Mouse (Mus musculus): ENCODE data around the gene Mllt6. TPM values are rescaled to one million over a fixed set of nuclear protein-coding genes. Genes with fewer than 3 reads are reported as not detected.

The Mllt6 gene
- polyA plus RNA-seq (2012; ENCODE audit: low replicate concordance), result 210 and 328 TPM in 2 replicates

GRCm38 (mm10) chr11:97662893-97663527 lies at the start of gene Mllt6:
TSS of gene Mllt6 (plus strand) at chr11:97663414.

GRCm38 (mm10) chr11:97629576-97629975 lies 33.6 kb upstream of the Mllt6 start, which contains the start of gene Epop:
TSS of gene Epop (minus strand) at chr11:97629702.

GRCm38 (mm10) chr11:97685613-97686321 lies 22.6 kb downstream of the Mllt6 start, which contains the start of gene Cisd3:
TSS of gene Cisd3 (plus strand) at chr11:97685826.

GRCm38 (mm10) chr11:97700003-97700745 lies 37.0 kb downstream of the Mllt6 start, which contains the start of gene Pcgf2:
TSS of gene Pcgf2 (minus strand) at chr11:97700497.

GRCm38 (mm10) chr11:97703039-97703826 lies 40.0 kb downstream of the Mllt6 start, which contains the start of gene Psmb3:
TSS of gene Psmb3 (plus strand) at chr11:97703399.

Other genes with a start within 250 kb of the Mllt6 start
- gene Arhgap23, start 247.9 kb upstream of the Mllt6 start, polyA plus RNA-seq (2012; ENCODE audit: low replicate concordance), result 19.2 and 20.8 TPM in 2 replicates
- gene 4933428G20Rik, start 163.1 kb upstream of the Mllt6 start, polyA plus RNA-seq (2012; ENCODE audit: low replicate concordance), result not detected in 2 replicates
- 0.37 and 1.2 TPM in 2 replicates for gene Srcin1, start 87.2 kb upstream of the Mllt6 start, polyA plus RNA-seq (2012; ENCODE audit: low replicate concordance)
- gene Epop, start 33.7 kb upstream of the Mllt6 start, polyA plus RNA-seq (2012; ENCODE audit: low replicate concordance), result 32.1 and 80.1 TPM in 2 replicates
- 3.5 and 10.2 TPM in 2 replicates for gene Cisd3, start 22.4 kb downstream of the Mllt6 start, polyA plus RNA-seq (2012; ENCODE audit: low replicate concordance)
- gene Pcgf2, start 37.1 kb downstream of the Mllt6 start, polyA plus RNA-seq (2012; ENCODE audit: low replicate concordance), result 13.2 and 62.7 TPM in 2 replicates
- 12.3 and 135 TPM in 2 replicates for gene Psmb3, start 40.0 kb downstream of the Mllt6 start, polyA plus RNA-seq (2012; ENCODE audit: low replicate concordance)
- 28.9 and 33.1 TPM in 2 replicates for gene Pip4k2b, start 81.3 kb downstream of the Mllt6 start, polyA plus RNA-seq (2012; ENCODE audit: low replicate concordance)
- 18.5 and 25.8 TPM in 2 replicates for gene Cwc25, start 103.1 kb downstream of the Mllt6 start, polyA plus RNA-seq (2012; ENCODE audit: low replicate concordance)
- gene 1700001P01Rik, start 112.5 kb downstream of the Mllt6 start, polyA plus RNA-seq (2012; ENCODE audit: low replicate concordance), result not detected in 2 replicates
- gene Rpl23, start 119.0 kb downstream of the Mllt6 start, polyA plus RNA-seq (2012; ENCODE audit: low replicate concordance), result 53.7 and 191 TPM in 2 replicates
- 121 and 395 TPM in 2 replicates for gene Lasp1, start 135.6 kb downstream of the Mllt6 start, polyA plus RNA-seq (2012; ENCODE audit: low replicate concordance)
- gene B230217C12Rik, start 177.4 kb downstream of the Mllt6 start, polyA plus RNA-seq (2012; ENCODE audit: low replicate concordance), result 0.58 and 0.85 TPM in 2 replicates
- 0.12 TPM in 1 of 2 replicates, not detected in the other for gene Fbxo47, start 220.7 kb downstream of the Mllt6 start, polyA plus RNA-seq (2012; ENCODE audit: low replicate concordance)

Data from hematopoietic multipotent progenitor cell, adult 10-12 weeks (in vitro differentiated cells).